Mouse (Mus musculus): ENCODE results near the gene 4931409K22Rik. TPM values are rescaled to one million over a fixed set of nuclear protein-coding genes. Genes with fewer than 3 reads are reported as not detected.

Gene 4931409K22Rik
- polyA plus RNA-seq, 1 experiment = not detected

- H3K36me3 ChIP-seq (ENCODE audit: control insufficient read depth, insufficient read depth, low read length) = no peaks in the 10 kb centered on the region
- TF ChIP-seq POLR2A (IDR thresholded peaks at IDR 0.05; ENCODE audit: control insufficient read depth, extremely low read depth, insufficient read depth, low read length, poor library complexity) (no peak), CTCF (IDR thresholded peaks at IDR 0.05; ENCODE audit: borderline replicate concordance, control insufficient read depth, extremely low read depth, insufficient read depth, low read length, poor library complexity) (no peak)
- H3K4me3 ChIP-seq (ENCODE audit: control insufficient read depth, insufficient read depth, low read length) = no peak overlapping the region
- no peaks in the 10 kb centered on the region; the same call in 1 of the 2 replicates for H3K27me3 ChIP-seq (ENCODE audit: control insufficient read depth, insufficient read depth, low read length)
- WGBS = 93% methylated on average over 10 of the region's 10 CpGs
- no peak for DNase-seq
- peaks cover 20% of the 10 kb centered on the region; the same call in 1 of the 2 replicates for H3K4me1 ChIP-seq (replicated peaks; ENCODE audit: control insufficient read depth, insufficient read depth, low read length)
- H3K27ac ChIP-seq (ENCODE audit: control insufficient read depth, insufficient read depth, low read length) = no peak overlapping the region
These were observed 37.3 kb upstream of the 4931409K22Rik start for GRCm38 (mm10) chr5:24593928-24594327.

GRCm38 (mm10) chr5:24593230-24593629 is 36.6 kb upstream of the 4931409K22Rik start:
- Histone ChIP-seq H3K4me3 (ENCODE audit: control insufficient read depth, insufficient read depth, low read length) (no peak overlapping the region), H3K27ac (ENCODE audit: control insufficient read depth, insufficient read depth, low read length) (no peak overlapping the region), H3K36me3 (ENCODE audit: control insufficient read depth, insufficient read depth, low read length) (no peaks in the 10 kb centered on the region), H3K27me3 (ENCODE audit: control insufficient read depth, insufficient read depth, low read length) (no peaks in the 10 kb centered on the region), H3K4me1 (replicated peaks; ENCODE audit: control insufficient read depth, insufficient read depth, low read length) (peaks cover 14% of the 10 kb centered on the region; the same call in 1 of the 2 replicates)
- 96% methylated on average over 10 of the region's 10 CpGs for WGBS
- no peak for DNase-seq
- no peak for TF ChIP-seq CTCF (IDR thresholded peaks at IDR 0.05; ENCODE audit: borderline replicate concordance, control insufficient read depth, extremely low read depth, insufficient read depth, low read length, poor library complexity)
- TF ChIP-seq POLR2A (IDR thresholded peaks at IDR 0.05; ENCODE audit: control insufficient read depth, extremely low read depth, insufficient read depth, low read length, poor library complexity) = no peak

GRCm38 (mm10) chr5:24592471-24593160 is 36.0 kb upstream of the 4931409K22Rik start:
- TF ChIP-seq POLR2A (IDR thresholded peaks at IDR 0.05; ENCODE audit: control insufficient read depth, extremely low read depth, insufficient read depth, low read length, poor library complexity) (no peak), CTCF (IDR thresholded peaks at IDR 0.05; ENCODE audit: borderline replicate concordance, control insufficient read depth, extremely low read depth, insufficient read depth, low read length, poor library complexity) (no peak)

GRCm38 (mm10) chr5:24591796-24592470 is 35.3 kb upstream of the 4931409K22Rik start:
- Histone ChIP-seq H3K4me3 (ENCODE audit: control insufficient read depth, insufficient read depth, low read length) (no peak overlapping the region), H3K27ac (ENCODE audit: control insufficient read depth, insufficient read depth, low read length) (no peak overlapping the region), H3K36me3 (ENCODE audit: control insufficient read depth, insufficient read depth, low read length) (no peaks in the 10 kb centered on the region), H3K4me1 (replicated peaks; ENCODE audit: control insufficient read depth, insufficient read depth, low read length) (peaks cover 17% of the 10 kb centered on the region), H3K27me3 (ENCODE audit: control insufficient read depth, insufficient read depth, low read length) (no peaks in the 10 kb centered on the region)
- 62% methylated on average over 24 of the region's 24 CpGs for WGBS
- no peak for DNase-seq
- no peak for TF ChIP-seq POLR2A (IDR thresholded peaks at IDR 0.05; ENCODE audit: control insufficient read depth, extremely low read depth, insufficient read depth, low read length, poor library complexity)
- no peak for TF ChIP-seq CTCF (IDR thresholded peaks at IDR 0.05; ENCODE audit: borderline replicate concordance, control insufficient read depth, extremely low read depth, insufficient read depth, low read length, poor library complexity)

More at GRCm38 (mm10) chr5:24592471-24593160, 36.0 kb upstream of the 4931409K22Rik start:
- no peak overlapping the region for H3K4me3 ChIP-seq (ENCODE audit: control insufficient read depth, insufficient read depth, low read length)
- H3K27me3 ChIP-seq (ENCODE audit: control insufficient read depth, insufficient read depth, low read length) = no peaks in the 10 kb centered on the region
- H3K4me1 ChIP-seq (replicated peaks; ENCODE audit: control insufficient read depth, insufficient read depth, low read length) = peaks cover 16% of the 10 kb centered on the region; the same call in 1 of the 2 replicates
- no peak overlapping the region for H3K27ac ChIP-seq (ENCODE audit: control insufficient read depth, insufficient read depth, low read length)
- WGBS = 76% methylated on average over 21 of the region's 21 CpGs
- H3K36me3 ChIP-seq (ENCODE audit: control insufficient read depth, insufficient read depth, low read length) = no peaks in the 10 kb centered on the region
- no peak for DNase-seq

GRCm38 (mm10) chr5:24591268-24591721 is 34.7 kb upstream of the 4931409K22Rik start:
- Histone ChIP-seq H3K27me3 (ENCODE audit: control insufficient read depth, insufficient read depth, low read length) (no peaks in the 10 kb centered on the region), H3K4me3 (ENCODE audit: control insufficient read depth, insufficient read depth, low read length) (no peak overlapping the region), H3K36me3 (ENCODE audit: control insufficient read depth, insufficient read depth, low read length) (no peaks in the 10 kb centered on the region), H3K4me1 (replicated peaks; ENCODE audit: control insufficient read depth, insufficient read depth, low read length) (peaks cover 10% of the 10 kb centered on the region), H3K27ac (ENCODE audit: control insufficient read depth, insufficient read depth, low read length) (no peak overlapping the region)
- 60% methylated on average over 23 of the region's 23 CpGs for WGBS
- TF ChIP-seq POLR2A (IDR thresholded peaks at IDR 0.05; ENCODE audit: control insufficient read depth, extremely low read depth, insufficient read depth, low read length, poor library complexity) (no peak), CTCF (IDR thresholded peaks at IDR 0.05; ENCODE audit: borderline replicate concordance, control insufficient read depth, extremely low read depth, insufficient read depth, low read length, poor library complexity) (no peak)
- DNase-seq = no peak
